Mouse (Mus musculus) urinary bladder, postnatal 14 days (tissue): ENCODE data around the gene Myof.

ENCODE experiments used
- DNase-seq: peaks from one replicate; pipeline ENCODE4 v3.0.0; 2021; ENCODE audit warnings: low spot score

The Myof gene

GRCm38 (mm10) chr19:37876605-37877245 is 166.7 kb downstream of the Myof start:
- no peak for DNase-seq

GRCm38 (mm10) chr19:37873499-37873898 is 169.9 kb downstream of the Myof start:
- DNase-seq: no peak

GRCm38 (mm10) chr19:37867592-37867991 is 175.8 kb downstream of the Myof start:
- no peak for DNase-seq

- no peak for DNase-seq
Observed at GRCm38 (mm10) chr19:37866994-37867393, 176.4 kb downstream of the Myof start.

GRCm38 (mm10) chr19:37861171-37861570 is 182.2 kb downstream of the Myof start:
- DNase-seq: no peak

GRCm38 (mm10) chr19:37860267-37860666 is 183.1 kb downstream of the Myof start:
- DNase-seq: no peak

GRCm38 (mm10) chr19:37858406-37859081 is 184.8 kb downstream of the Myof start:
- no peak for DNase-seq

GRCm38 (mm10) chr19:37852056-37852455 is 191.3 kb downstream of the Myof start:
- DNase-seq: no peak

- no peak for DNase-seq
Observed at GRCm38 (mm10) chr19:37851590-37852038, 191.8 kb downstream of the Myof start.
